In the genomic region with DNA sequence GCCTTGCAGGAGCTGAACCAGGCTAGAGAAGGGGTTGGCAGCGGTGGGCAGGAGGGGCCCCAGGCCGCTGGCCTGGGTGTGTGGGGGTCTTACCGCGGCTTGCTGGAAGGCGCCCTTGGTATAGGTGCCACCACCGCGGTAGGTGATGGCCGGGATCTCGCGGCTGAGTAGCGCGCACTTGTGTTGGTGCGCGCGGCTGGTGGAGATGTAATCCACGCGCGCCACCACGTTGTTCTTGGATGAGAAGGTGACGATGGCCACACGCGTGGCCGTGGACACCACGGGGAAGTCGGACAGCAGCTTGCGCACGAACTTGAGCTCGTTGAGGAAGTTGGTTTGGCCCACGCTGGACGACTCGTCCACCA, we compare ENCODE assay signal across 8 mouse cellular contexts. TPM values are rescaled to one million over a fixed set of nuclear protein-coding genes. Genes with fewer than 3 reads are reported as not detected.
A peak's percentile ranks its signal among the peaks of the same experiment; 100 is the strongest.
DNase-seq lines count a peak whose midpoint lies in the region; ATAC-seq and TF ChIP-seq lines count a peak whose summit lies in the region.

No protein-coding gene starts in this region.

- no peak overlapping the region for H3K27ac ChIP-seq in neural tube, embryonic 11.5 days (ENCODE audit: low read depth, low read length)
- H3K27ac ChIP-seq in limb, embryonic 14.5 days (replicated peaks; ENCODE audit: low read depth, low read length): peak overlapping the region; percentile 81
- H3K27ac ChIP-seq in stomach, embryonic 15.5 days: peak overlapping the region; percentile 61; the same call in 1 of the 2 replicates

- H3K4me3 ChIP-seq in neural tube, embryonic 11.5 days (ENCODE audit: low read depth, low read length): peak overlapping the region; percentile 51
- peak overlapping the region; percentile 64 for H3K4me3 ChIP-seq in limb, embryonic 14.5 days (replicated peaks; ENCODE audit: low read length)
- H3K4me3 ChIP-seq in stomach, embryonic 15.5 days (replicated peaks): peak overlapping the region; percentile 50

- H3K9me3 ChIP-seq in neural tube, embryonic 11.5 days (ENCODE audit: control insufficient read depth, low read length): no peaks in the 10 kb centered on the region
- no peaks in the 10 kb centered on the region for H3K9me3 ChIP-seq in limb, embryonic 14.5 days (ENCODE audit: control insufficient read depth, low read length)
- H3K9me3 ChIP-seq in stomach, embryonic 15.5 days: no peaks in the 10 kb centered on the region

- peak; percentile 56 for ATAC-seq in cerebellum, adult (ENCODE audit: insufficient number of reproducible peaks, low FRiP score, low TSS enrichment)
- peak; percentile 16; the same call in 1 of the 2 replicates for ATAC-seq in neural tube, embryonic 11.5 days (ENCODE audit: insufficient read depth, low FRiP score, low TSS enrichment)
- peak; percentile 10; the same call in 1 of the 2 replicates for ATAC-seq in limb, embryonic 14.5 days (ENCODE audit: low FRiP score, low read depth)
- ATAC-seq in stomach, embryonic 15.5 days (ENCODE audit: insufficient read depth, low FRiP score, low read depth): no peak
- ATAC-seq in activated CD4-positive, CD25-positive, alpha-beta regulatory T cell, adult 4 months: no peak

- WGBS in neural tube, embryonic 11.5 days: 2% methylated on average over 31 of the region's 31 CpGs
- 3% methylated on average over 29 of the region's 31 CpGs for WGBS in limb, embryonic 14.5 days
- 0% methylated on average over 30 of the region's 31 CpGs for WGBS in stomach, embryonic 15.5 days

- H3K36me3 ChIP-seq in neural tube, embryonic 11.5 days (ENCODE audit: control insufficient read depth, insufficient read depth, low read length): no peaks in the 10 kb centered on the region
- no peaks in the 10 kb centered on the region for H3K36me3 ChIP-seq in limb, embryonic 14.5 days (ENCODE audit: control insufficient read depth, insufficient read depth, low read length)
- no peaks in the 10 kb centered on the region for H3K36me3 ChIP-seq in stomach, embryonic 15.5 days

- H3K4me1 ChIP-seq in neural tube, embryonic 11.5 days (ENCODE audit: control insufficient read depth, insufficient read depth, low read length): peaks cover 6% of the 10 kb centered on the region
- H3K4me1 ChIP-seq in limb, embryonic 14.5 days (ENCODE audit: control insufficient read depth, insufficient read depth, low read length): peaks cover 8% of the 10 kb centered on the region
- 0 out of 2 replicates have a peak, but pooled peaks cover 6% of the 10 kb centered on the region for H3K4me1 ChIP-seq in stomach, embryonic 15.5 days

- H3K4me2 ChIP-seq in neural tube, embryonic 11.5 days (ENCODE audit: low read depth): peak overlapping the region; percentile 96
- H3K4me2 ChIP-seq in limb, embryonic 14.5 days (replicated peaks; ENCODE audit: low read depth, low read length, severe bottlenecking): peak overlapping the region; percentile 98
- peak overlapping the region; percentile 77 for H3K4me2 ChIP-seq in stomach, embryonic 15.5 days

- TF ChIP-seq POLR2A in limb, embryonic 14.5 days (IDR thresholded peaks at IDR 0.05; ENCODE audit: borderline replicate concordance, extremely low read depth, insufficient read depth, insufficient read length): no peak

- DNase-seq in cerebellum, adult 9-10 months: no peak
- DNase-seq in neural tube, embryonic 11.5 days (ENCODE audit: low spot score): no peak
- no peak for DNase-seq in neural tube, embryonic 10.5 days (ENCODE audit: extremely low spot score, low spot score)
- DNase-seq in limb, embryonic 14.5 days (ENCODE audit: low spot score): no peak
- DNase-seq in adrenal gland, adult 18-20 months (ENCODE audit: low spot score in 2 of 2): no peak

- H3K9ac ChIP-seq in neural tube, embryonic 11.5 days (ENCODE audit: low read length): peak overlapping the region; percentile 62
- peak overlapping the region; percentile 77 for H3K9ac ChIP-seq in limb, embryonic 14.5 days (ENCODE audit: low read depth, low read length, severe bottlenecking)
- peak overlapping the region; percentile 45; the same call in 1 of the 2 replicates for H3K9ac ChIP-seq in stomach, embryonic 15.5 days

- peaks cover 7% of the 10 kb centered on the region for H3K27me3 ChIP-seq in neural tube, embryonic 11.5 days (ENCODE audit: control insufficient read depth, insufficient read depth, low read length)
- H3K27me3 ChIP-seq in limb, embryonic 14.5 days (ENCODE audit: control insufficient read depth, insufficient read depth, low read length): no peaks in the 10 kb centered on the region
- H3K27me3 ChIP-seq in stomach, embryonic 15.5 days (replicated peaks): peaks cover 12% of the 10 kb centered on the region; the same call in 1 of the 2 replicates

RNA-seq across cellular contexts. Expression of gene Svep1, which starts 0.9 kb away (rescaled TPM):
- 1.5 and 1.9 TPM in 2 replicates for polyA plus RNA-seq in neural tube, embryonic 11.5 days (2014; fragmentation: Nextera tagmentation; extraction: Ambion mirVana)
- 11.0 and 11.7 TPM in 2 replicates for polyA plus RNA-seq in limb, embryonic 14.5 days (2012; rRNA removed)
- polyA plus RNA-seq in limb, embryonic 14.5 days (2014; fragmentation: Nextera tagmentation; extraction: Ambion mirVana): 7.7 and 8.2 TPM in 2 replicates
- polyA plus RNA-seq in stomach, embryonic 15.5 days (2015; fragmentation: Nextera tagmentation; extraction: Ambion mirVana): 5.9 and 6.3 TPM in 2 replicates
- not detected for polyA plus RNA-seq in activated CD4-positive, CD25-positive, alpha-beta regulatory T cell, adult 4 months (2017; shearing (Covaris generic))
- total RNA-seq in adrenal gland, adult 18-20 months (2021): 1 to 10 TPM; 6.8 to 9.1 TPM

Comparison
In these comparisons a context has a peak if more than half of its experiments do, and no peak if none do; other contexts are left out.
1. ATAC-seq: peak in cerebellum, adult (single experiment), neural tube, embryonic 11.5 days (single experiment) and limb, embryonic 14.5 days (single experiment); none in stomach, embryonic 15.5 days (single experiment) and activated CD4-positive, CD25-positive, alpha-beta regulatory T cell, adult 4 months (single experiment).
2. Peak in every context shown above with its lines, with median percentiles within 50 percentile points of each other: H3K4me2 ChIP-seq, H3K4me3 ChIP-seq and H3K9ac ChIP-seq.